In genomic region chr4:62629461-62629860, GRCm38 (mm10) we compare ENCODE assay signal across 12 mouse cellular contexts.
A peak's percentile ranks its signal among the peaks of the same experiment; 100 is the strongest.
DNase-seq lines count a peak whose midpoint lies in the region; ATAC-seq lines count a peak whose summit lies in the region.
"Had no signal": no experiment of that assay in that cellular context is flagged by ENCODE, and none has a peak within 500 bp of the region (broad histone marks: within the 10 kb centered on the region; RNA-seq: fewer than 3 reads in every experiment).

No protein-coding gene starts in this region.

- 63% methylated on average over 9 of the region's 9 CpGs for WGBS in heart, embryonic 12.5 days
- WGBS in neural tube, embryonic 15.5 days: 44% methylated on average over 9 of the region's 9 CpGs

- no peaks in the 10 kb centered on the region for H3K9me3 ChIP-seq in heart, embryonic 12.5 days (replicated peaks)
- H3K9me3 ChIP-seq in neural tube, embryonic 15.5 days (replicated peaks): no peaks in the 10 kb centered on the region
- H3K9me3 ChIP-seq: hindbrain, embryonic 15.5 days; limb, embryonic 13.5 days; midbrain, embryonic 15.5 days had no signal

- H3K4me3 ChIP-seq in heart, embryonic 12.5 days: no peak overlapping the region
- no peak overlapping the region for H3K4me3 ChIP-seq in neural tube, embryonic 15.5 days (replicated peaks)
- H3K4me3 ChIP-seq: hindbrain, embryonic 15.5 days; limb, embryonic 13.5 days; midbrain, embryonic 15.5 days had no signal

- H3K9ac ChIP-seq in heart, embryonic 12.5 days: peak overlapping the region; percentile 16; the same call in 1 of the 2 replicates
- no peak overlapping the region for H3K9ac ChIP-seq in neural tube, embryonic 15.5 days (replicated peaks)
- H3K9ac ChIP-seq: hindbrain, embryonic 15.5 days; limb, embryonic 13.5 days; midbrain, embryonic 15.5 days had no signal

- no peak for DNase-seq in heart, postnatal 36 days
- DNase-seq in neural tube, embryonic 10.5 days (ENCODE audit: extremely low spot score, low spot score): peak; percentile 30
- peak; percentile 71 for DNase-seq in fibroblast of lung, adult 2 months (ENCODE audit: low read depth)
- DNase-seq in retina, embryonic 14.5 days (ENCODE audit: low spot score): no peak
- no peak for DNase-seq in kidney, adult 8-10 months
- DNase-seq: cerebellum, adult 11 months had no signal

- ATAC-seq in heart, embryonic 12.5 days (ENCODE audit: insufficient number of reproducible peaks, low FRiP score): no peak
- no peak for ATAC-seq in neural tube, embryonic 15.5 days (ENCODE audit: low FRiP score)
- ATAC-seq in neutrophil, adult 5-6 weeks (ENCODE audit: extremely low read depth, insufficient number of reproducible peaks, low FRiP score, poor library complexity, severe bottlenecking): peak; percentile 65
- ATAC-seq: midbrain, embryonic 15.5 days had no signal

- peak overlapping the region; percentile 42; the same call in 1 of the 2 replicates for H3K27ac ChIP-seq in heart, embryonic 12.5 days (ENCODE audit: poor library complexity, severe bottlenecking)
- H3K27ac ChIP-seq in neural tube, embryonic 15.5 days (replicated peaks): no peak overlapping the region
- H3K27ac ChIP-seq: hindbrain, embryonic 15.5 days; limb, embryonic 13.5 days; midbrain, embryonic 15.5 days had no signal

- peaks cover 7% of the 10 kb centered on the region for H3K36me3 ChIP-seq in heart, embryonic 12.5 days
- H3K36me3 ChIP-seq in neural tube, embryonic 15.5 days: no peaks in the 10 kb centered on the region
- H3K36me3 ChIP-seq: hindbrain, embryonic 15.5 days; limb, embryonic 13.5 days; midbrain, embryonic 15.5 days had no signal

- H3K4me1 ChIP-seq in heart, embryonic 12.5 days (replicated peaks): peaks cover 83% of the 10 kb centered on the region
- peaks cover 38% of the 10 kb centered on the region for H3K4me1 ChIP-seq in neural tube, embryonic 15.5 days

- H3K4me2 ChIP-seq in heart, embryonic 12.5 days: no peak overlapping the region
- no peak overlapping the region for H3K4me2 ChIP-seq in neural tube, embryonic 15.5 days
- H3K4me2 ChIP-seq: hindbrain, embryonic 15.5 days; limb, embryonic 13.5 days; midbrain, embryonic 15.5 days had no signal

- intact Hi-C loops in heart, postnatal 36 days (cut with DNase I): no loop called here

- peaks cover 57% of the 10 kb centered on the region for H3K27me3 ChIP-seq in heart, embryonic 12.5 days (replicated peaks)
- no peaks in the 10 kb centered on the region for H3K27me3 ChIP-seq in neural tube, embryonic 15.5 days (replicated peaks)
- H3K27me3 ChIP-seq: hindbrain, embryonic 15.5 days; limb, embryonic 13.5 days; midbrain, embryonic 15.5 days had no signal

Comparison
In these comparisons a context has a peak if more than half of its experiments do, and no peak if none do; other contexts are left out.
1. DNase-seq: peak in neural tube, embryonic 10.5 days (single experiment) and fibroblast of lung, adult 2 months (single experiment); none in heart, postnatal 36 days (0 of 2), retina, embryonic 14.5 days (single experiment) and kidney, adult 8-10 months (0 of 2).